Mouse (Mus musculus): ENCODE results near the gene Tssk4. TPM values are rescaled to one million over a fixed set of nuclear protein-coding genes. Genes with fewer than 3 reads are reported as not detected.

Tssk4 gene
- polyA plus RNA-seq (2016; fragmentation: Nextera tagmentation; extraction: Ambion mirVana): 0.58 and 1.1 TPM in 2 replicates

- H3K36me3 ChIP-seq (replicated peaks): peaks cover 24% of the 10 kb centered on the region
- no peaks in the 10 kb centered on the region for H3K27me3 ChIP-seq (ENCODE audit: poor library complexity, severe bottlenecking)
- H3K9me3 ChIP-seq: no peaks in the 10 kb centered on the region
- WGBS: 97% methylated on average over 2 of the region's 2 CpGs
- no peak within 1 kb of the TSS for H3K27ac ChIP-seq
- peaks cover 5% of the 10 kb centered on the region for H3K4me1 ChIP-seq
- no peak within 1 kb of the TSS for H3K4me3 ChIP-seq
- no peak for DNase-seq (ENCODE audit: extremely low spot score, low spot score)
Observed at GRCm38 (mm10) chr14:55649884-55650283, at the start of gene Tssk4. TSS of gene Tssk4 (plus strand) at chr14:55650184.

GRCm38 (mm10) chr14:55603271-55603632 is 46.7 kb upstream of the Tssk4 start, which contains the start of gene Irf9:
TSS of gene Irf9 (plus strand) at chr14:55603571.
- peaks cover 92% of the 10 kb centered on the region for H3K36me3 ChIP-seq (replicated peaks)
- DNase-seq (ENCODE audit: extremely low spot score, low spot score): no peak
- H3K9me3 ChIP-seq: no peaks in the 10 kb centered on the region
- 89% methylated on average over 7 of the region's 7 CpGs for WGBS
- H3K4me1 ChIP-seq: peaks cover 15% of the 10 kb centered on the region
- no peaks in the 10 kb centered on the region for H3K27me3 ChIP-seq (ENCODE audit: poor library complexity, severe bottlenecking)
- H3K27ac ChIP-seq: peak within 1 kb of the TSS; percentile 78
- H3K4me3 ChIP-seq: peak within 1 kb of the TSS; percentile 42

DNA sequence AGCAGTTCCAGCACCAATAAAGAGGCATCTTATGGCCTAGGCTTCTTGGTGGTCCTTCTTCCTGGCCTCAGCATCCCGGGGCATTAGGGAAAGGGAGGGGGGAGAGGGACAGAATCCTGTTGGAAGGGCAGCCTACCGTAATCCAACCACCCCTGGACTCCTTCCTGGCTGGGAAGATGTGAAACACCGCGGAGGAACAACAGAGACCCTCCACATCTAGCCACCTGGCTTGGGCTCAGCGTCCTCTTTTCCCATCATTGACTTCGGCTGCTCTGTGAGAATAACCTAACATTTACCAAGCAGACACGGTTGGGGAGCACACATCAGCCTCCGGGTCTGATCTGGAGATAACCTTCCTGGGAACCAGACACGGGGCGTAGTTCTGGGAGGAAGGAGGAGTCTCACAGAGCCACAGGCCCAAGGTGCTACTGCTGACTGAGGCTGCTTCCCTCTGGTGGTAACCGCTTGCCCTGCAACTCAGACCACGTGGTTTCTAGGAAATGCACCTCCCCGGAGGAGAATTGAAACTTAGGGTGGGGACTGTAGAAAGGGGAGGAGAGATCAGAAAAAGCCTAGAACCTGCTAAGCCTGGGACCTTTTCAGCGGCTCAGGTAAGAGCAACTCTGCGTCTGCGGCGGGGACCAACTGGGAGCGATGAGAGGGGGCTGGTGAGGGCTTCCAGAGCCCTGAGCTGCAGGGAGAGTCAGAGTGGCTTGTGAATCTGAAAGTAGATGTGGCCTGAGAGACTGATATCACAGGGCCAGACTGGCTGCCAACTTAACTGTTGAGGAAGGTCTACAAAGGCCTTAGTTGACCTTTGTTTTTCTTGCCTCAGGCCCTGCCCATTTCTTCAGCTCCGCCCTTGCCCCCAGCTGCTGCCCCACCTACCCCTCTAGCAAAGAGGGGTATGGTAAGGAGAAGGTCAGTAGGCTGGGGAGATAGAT is 46.1 kb upstream of the Tssk4 start:
- Histone ChIP-seq H3K9me3 (no peaks in the 10 kb centered on the region), H3K36me3 (replicated peaks) (peaks cover 92% of the 10 kb centered on the region), H3K4me1 (peaks cover 15% of the 10 kb centered on the region), H3K27ac (peak overlapping the region; percentile 78), H3K4me3 (peak overlapping the region; percentile 42), H3K27me3 (ENCODE audit: poor library complexity, severe bottlenecking) (no peaks in the 10 kb centered on the region)
- DNase-seq (ENCODE audit: extremely low spot score, low spot score): peak; percentile 83
- 23% methylated on average over 19 of the region's 19 CpGs for WGBS

DNA sequence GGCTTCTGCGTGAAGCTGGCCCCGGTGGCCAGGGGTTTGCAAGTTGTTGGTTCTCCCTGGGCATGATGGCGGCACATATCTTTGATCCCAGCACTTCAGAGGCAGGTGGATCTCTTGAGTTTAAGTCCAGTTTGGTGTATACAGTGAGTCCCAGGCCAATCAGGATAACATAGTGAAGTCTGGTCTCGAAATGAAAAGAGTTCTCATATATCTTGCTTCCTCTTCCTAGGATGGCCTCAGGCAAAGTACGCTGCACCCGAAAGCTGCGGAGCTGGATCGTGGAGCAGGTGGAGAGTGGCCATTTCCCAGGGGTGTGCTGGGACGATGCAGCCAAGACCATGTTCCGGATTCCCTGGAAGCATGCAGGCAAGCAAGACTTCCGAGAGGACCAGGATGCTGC is 45.2 kb upstream of the Tssk4 start:
- DNase-seq (ENCODE audit: extremely low spot score, low spot score): no peak
- Histone ChIP-seq H3K27me3 (ENCODE audit: poor library complexity, severe bottlenecking) (no peaks in the 10 kb centered on the region), H3K36me3 (replicated peaks) (peaks cover 92% of the 10 kb centered on the region), H3K4me1 (peaks cover 15% of the 10 kb centered on the region), H3K9me3 (no peaks in the 10 kb centered on the region), H3K4me3 (no peak overlapping the region; the same call in 1 of the 2 replicates), H3K27ac (no peak overlapping the region)
- 93% methylated on average over 11 of the region's 11 CpGs for WGBS

GRCm38 (mm10) chr14:55605743-55606459 is 44.1 kb upstream of the Tssk4 start:
- no peak for DNase-seq (ENCODE audit: extremely low spot score, low spot score)

GRCm38 (mm10) chr14:55608339-55608738 is 41.6 kb upstream of the Tssk4 start:
- no peak for DNase-seq (ENCODE audit: extremely low spot score, low spot score)
- Histone ChIP-seq H3K36me3 (replicated peaks) (peaks cover 65% of the 10 kb centered on the region), H3K9me3 (no peaks in the 10 kb centered on the region), H3K4me1 (peaks cover 14% of the 10 kb centered on the region), H3K27ac (no peak overlapping the region), H3K27me3 (ENCODE audit: poor library complexity, severe bottlenecking) (no peaks in the 10 kb centered on the region), H3K4me3 (no peak overlapping the region)
- WGBS: 91% methylated on average over 6 of the region's 6 CpGs

More at GRCm38 (mm10) chr14:55605743-55606459, 44.1 kb upstream of the Tssk4 start:
- Histone ChIP-seq H3K4me3 (no peak overlapping the region), H3K27ac (no peak overlapping the region), H3K27me3 (ENCODE audit: poor library complexity, severe bottlenecking) (no peaks in the 10 kb centered on the region), H3K36me3 (replicated peaks) (peaks cover 89% of the 10 kb centered on the region), H3K9me3 (no peaks in the 10 kb centered on the region), H3K4me1 (peaks cover 15% of the 10 kb centered on the region)
- WGBS: 96% methylated on average over 16 of the region's 16 CpGs

GRCm38 (mm10) chr14:55613346-55613745 is 36.6 kb upstream of the Tssk4 start:
- peaks cover 22% of the 10 kb centered on the region for H3K36me3 ChIP-seq (replicated peaks)
- peaks cover 12% of the 10 kb centered on the region for H3K4me1 ChIP-seq
- 84% methylated on average over 6 of the region's 6 CpGs for WGBS
- DNase-seq (ENCODE audit: extremely low spot score, low spot score): no peak
- H3K9me3 ChIP-seq: no peaks in the 10 kb centered on the region
- H3K27ac ChIP-seq: no peak overlapping the region
- H3K4me3 ChIP-seq: no peak overlapping the region
- peaks cover 4% of the 10 kb centered on the region; the same call in 1 of the 2 replicates for H3K27me3 ChIP-seq (ENCODE audit: poor library complexity, severe bottlenecking)

- Histone ChIP-seq H3K9me3 (no peaks in the 10 kb centered on the region), H3K36me3 (replicated peaks) (peaks cover 9% of the 10 kb centered on the region), H3K4me3 (no peak overlapping the region), H3K27ac (no peak overlapping the region), H3K4me1 (peaks cover 20% of the 10 kb centered on the region), H3K27me3 (ENCODE audit: poor library complexity, severe bottlenecking) (peaks cover 13% of the 10 kb centered on the region)
- DNase-seq (ENCODE audit: extremely low spot score, low spot score): no peak
- 82% methylated on average over 7 of the region's 7 CpGs for WGBS
Observed at GRCm38 (mm10) chr14:55614565-55615178, 35.3 kb upstream of the Tssk4 start.

DNA sequence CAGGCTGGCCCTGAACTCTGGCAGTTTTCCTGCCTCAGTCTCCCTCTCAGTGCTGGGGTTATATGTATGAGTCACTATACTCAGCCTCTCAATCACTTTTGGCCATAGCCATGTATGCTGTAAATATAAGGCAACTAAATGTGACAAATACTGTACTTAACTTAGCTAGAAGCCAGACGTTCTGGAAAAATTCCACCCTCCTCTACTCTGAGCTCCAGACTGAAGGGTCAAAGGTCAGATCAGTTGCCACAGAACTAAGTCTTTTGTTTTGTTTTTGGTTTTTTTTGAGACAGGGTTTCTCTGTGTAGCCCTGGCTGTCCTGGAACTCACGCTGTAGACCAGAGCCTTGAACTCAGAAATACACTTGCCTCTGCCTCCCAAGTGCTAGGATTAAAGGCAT is 34.1 kb upstream of the Tssk4 start:
- Histone ChIP-seq H3K27ac (no peak overlapping the region), H3K27me3 (ENCODE audit: poor library complexity, severe bottlenecking) (peaks cover 13% of the 10 kb centered on the region), H3K4me3 (no peak overlapping the region), H3K9me3 (no peaks in the 10 kb centered on the region), H3K4me1 (peaks cover 20% of the 10 kb centered on the region), H3K36me3 (replicated peaks) (no peaks in the 10 kb centered on the region)
- 50% methylated on average over 2 of the region's 2 CpGs for WGBS
- no peak for DNase-seq (ENCODE audit: extremely low spot score, low spot score)

DNA sequence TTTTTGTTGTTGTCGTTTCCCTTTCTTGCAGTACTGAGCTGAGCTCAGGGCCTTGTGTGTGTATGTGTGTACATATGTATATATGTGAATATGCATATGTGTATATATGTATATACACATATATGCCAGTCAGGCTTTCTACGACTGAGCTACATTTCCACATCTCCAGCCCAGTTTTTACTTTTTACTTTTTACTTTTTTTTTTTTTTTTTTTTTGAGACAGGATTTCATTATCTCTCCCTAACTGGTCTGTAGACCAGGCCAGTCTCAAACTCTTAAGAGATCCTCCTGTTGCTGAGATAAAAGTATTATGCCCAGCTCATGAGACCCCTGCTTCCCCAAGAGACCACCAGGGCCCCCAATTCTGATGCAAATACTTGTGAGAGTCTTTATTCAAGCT is 33.1 kb upstream of the Tssk4 start:
- Histone ChIP-seq H3K4me3 (no peak overlapping the region), H3K4me1 (peaks cover 20% of the 10 kb centered on the region), H3K9me3 (no peaks in the 10 kb centered on the region), H3K36me3 (replicated peaks) (no peaks in the 10 kb centered on the region), H3K27me3 (ENCODE audit: poor library complexity, severe bottlenecking) (peaks cover 13% of the 10 kb centered on the region), H3K27ac (no peak overlapping the region)
- WGBS: 89% methylated on average over 2 of the region's 2 CpGs
- DNase-seq (ENCODE audit: extremely low spot score, low spot score): no peak

- peaks cover 20% of the 10 kb centered on the region for H3K4me1 ChIP-seq
- DNase-seq (ENCODE audit: extremely low spot score, low spot score): peak; percentile 63
- 28% methylated on average over 21 of the region's 21 CpGs for WGBS
- H3K27ac ChIP-seq: peak within 1 kb of the TSS; percentile 42; the same call in 1 of the 2 replicates
- no peaks in the 10 kb centered on the region; the same call in 1 of the 2 replicates for H3K36me3 ChIP-seq (replicated peaks)
- H3K9me3 ChIP-seq: no peaks in the 10 kb centered on the region
- H3K27me3 ChIP-seq (ENCODE audit: poor library complexity, severe bottlenecking): peaks cover 13% of the 10 kb centered on the region
- peak within 1 kb of the TSS; percentile 36 for H3K4me3 ChIP-seq
Observed at GRCm38 (mm10) chr14:55617822-55618221, 32.2 kb upstream of the Tssk4 start, which contains the start of gene Rec8. TSS of gene Rec8 (plus strand) at chr14:55618037.

DNA sequence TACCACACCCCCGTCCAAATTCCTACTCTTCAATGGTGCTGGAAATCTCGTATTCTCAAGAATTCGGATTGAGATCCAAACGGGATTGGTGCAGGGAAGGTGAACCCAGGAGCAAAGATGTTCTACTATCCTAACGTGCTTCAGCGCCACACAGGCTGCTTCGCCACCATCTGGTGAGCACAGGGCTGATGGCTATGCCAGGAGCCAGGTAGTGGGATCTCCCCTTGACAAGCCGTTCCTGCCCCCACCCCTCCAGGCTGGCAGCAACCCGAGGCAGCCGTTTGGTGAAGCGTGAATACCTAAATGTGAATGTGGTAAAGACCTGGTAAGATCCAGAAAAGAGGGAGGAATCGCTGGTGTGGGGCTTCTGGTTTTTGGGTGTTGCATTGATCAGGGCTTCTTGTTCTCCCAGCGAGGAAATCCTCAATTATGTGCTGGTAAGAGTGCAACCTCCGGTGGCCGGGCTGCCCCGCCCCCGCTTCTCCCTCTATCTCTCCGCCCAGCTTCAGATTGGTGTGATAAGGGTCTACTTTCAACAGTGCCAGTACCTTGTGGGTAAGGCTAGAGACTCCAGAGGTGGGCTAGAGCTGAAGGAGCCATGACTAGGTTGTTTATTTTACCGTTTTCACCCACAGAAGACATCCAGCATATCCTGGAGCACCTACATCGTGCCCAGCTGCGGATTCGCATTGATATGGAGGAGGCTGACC is 31.3 kb upstream of the Tssk4 start:
- Histone ChIP-seq H3K4me3 (peak overlapping the region; percentile 36), H3K36me3 (replicated peaks) (peaks cover 6% of the 10 kb centered on the region), H3K27me3 (ENCODE audit: poor library complexity, severe bottlenecking) (peaks cover 13% of the 10 kb centered on the region), H3K9me3 (no peaks in the 10 kb centered on the region), H3K27ac (0 out of 2 replicates have a peak overlapping the region, but pooled peaks have one; percentile 42), H3K4me1 (peaks cover 20% of the 10 kb centered on the region)
- no peak for DNase-seq (ENCODE audit: extremely low spot score, low spot score)
- 59% methylated on average over 22 of the region's 22 CpGs for WGBS
